Mouse (Mus musculus) midbrain, postnatal 0 days (tissue): Measurements from ENCODE around the gene Tbcb. TPM values are rescaled to one million over a fixed set of nuclear protein-coding genes. Genes with fewer than 3 reads are reported as not detected.
A peak's percentile ranks its signal among the peaks of the same experiment; 100 is the strongest.

ENCODE experiments used
- ATAC-seq: fragments of 200-750 bp; cut with Nextera tagmentation; 2 replicates; pipeline ENCODE4 v1.8.0; 2017; ENCODE audit warnings: moderate number of reproducible peaks, mild to moderate bottlenecking, moderate TSS enrichment, moderate library complexity; ENCODE audit not compliant: low FRiP score
- DNase-seq: peaks from one replicate; pipeline ENCODE4 v3.0.0-alpha.2; 2015; ENCODE audit warnings: low spot score
- H3K27ac ChIP-seq: fragments of 300-500 bp; sonication (generic); 2 replicates; pipeline ENCODE4 v1.5.1; 2014; ENCODE audit warnings: low read depth, mild to moderate bottlenecking, low read length, mixed read lengths
- H3K27me3 ChIP-seq: fragments of 300-500 bp; sonication (generic); 2 replicates; pipeline ENCODE4 v1.6.1; 2014; ENCODE audit warnings: low read length, control low read depth, mixed read lengths; ENCODE audit not compliant: insufficient read depth
- H3K36me3 ChIP-seq: fragments of 300-500 bp; sonication (generic); 2 replicates; pipeline ENCODE4 v1.6.1; 2014; ENCODE audit warnings: low read length, control low read depth, mixed read lengths; ENCODE audit not compliant: insufficient read depth
- H3K4me1 ChIP-seq: fragments of 300-500 bp; sonication (generic); 2 replicates; pipeline ENCODE4 v1.6.1; 2014; ENCODE audit warnings: mild to moderate bottlenecking, control low read depth, antibody characterized with exemption, low read length, mixed read lengths; ENCODE audit not compliant: insufficient read depth
- H3K4me2 ChIP-seq: fragments of 300-500 bp; sonication (generic); 2 replicates; pipeline ENCODE4 v1.6.1; 2014; ENCODE audit warnings: low read depth, mild to moderate bottlenecking, low read length, mixed read lengths; ENCODE audit not compliant: poor library complexity, severe bottlenecking
- H3K4me3 ChIP-seq: fragments of 300-500 bp; sonication (generic); 2 replicates; pipeline ENCODE4 v1.5.1; 2014; ENCODE audit warnings: low read depth, mild to moderate bottlenecking, low read length, moderate library complexity
- H3K9ac ChIP-seq: fragments of 300-500 bp; sonication (generic); replicated peaks from 2 replicates; pipeline ENCODE4 v1.6.1; 2014; ENCODE audit warnings: mild to moderate bottlenecking, low read length, moderate library complexity, mixed read lengths; ENCODE audit not compliant: poor library complexity, severe bottlenecking
- H3K9me3 ChIP-seq: fragments of 300-500 bp; sonication (generic); 2 replicates; pipeline ENCODE4 v1.6.1; 2016; ENCODE audit warnings: low read length, control low read depth
- CTCF ChIP-seq: IDR thresholded peaks from 2 replicates; pipeline ENCODE4 v1.5.1; 2016; ENCODE audit warnings: antibody characterized with exemption, mild to moderate bottlenecking
- WGBS: fragments of 180-500 bp; shearing (Covaris S2); extraction: QIAGEN DNeasy Blood & Tissue Kit; methylation state at CpG from one replicate; pipeline ENCODE4 v1.1.7; 2014; 5-methylcytosine and 5-hydroxymethylcytosine counted together
- polyA plus RNA-seq: library from polyadenylated mRNA; unstranded; fragments of >200 nt; fragmentation: Nextera tagmentation; extraction: Ambion mirVana; gene quantifications from 2 replicates; pipeline ENCODE4 v1.2.1, GENCODE M21; 2015
- total RNA-seq: library from RNA; depleted of rRNA; stranded (reverse); fragments of >200 nt; gene quantifications from 2 replicates; pipeline ENCODE4 v1.2.3, GENCODE M21; 2014

Gene Tbcb
- total and polyA plus RNA-seq, 2 experiments from 2014 or later, result 127 to 483 TPM

- no peak for ATAC-seq
- no peaks in the 10 kb centered on the region for H3K4me1 ChIP-seq
- H3K36me3 ChIP-seq, result no peaks in the 10 kb centered on the region
- H3K4me2 ChIP-seq, result no peak overlapping the region
- no peak overlapping the region for H3K9ac ChIP-seq
- 80% methylated on average over 5 of the region's 5 CpGs for WGBS
- H3K27ac ChIP-seq, result no peak overlapping the region
- H3K9me3 ChIP-seq, result no peaks in the 10 kb centered on the region
- H3K27me3 ChIP-seq, result no peaks in the 10 kb centered on the region
- TF ChIP-seq CTCF, result no peak
- no peak overlapping the region for H3K4me3 ChIP-seq
- no peak for DNase-seq
Observed at GRCm38 (mm10) chr7:30200200-30200599, 31.9 kb downstream of the Tbcb start.

- Histone ChIP-seq H3K9ac (no peak overlapping the region), H3K9me3 (no peaks in the 10 kb centered on the region), H3K4me2 (no peak overlapping the region), H3K27me3 (no peaks in the 10 kb centered on the region), H3K36me3 (no peaks in the 10 kb centered on the region), H3K27ac (no peak overlapping the region), H3K4me1 (no peaks in the 10 kb centered on the region), H3K4me3 (no peak overlapping the region)
- WGBS, result 80% methylated on average over 18 of the region's 18 CpGs
- no peak for TF ChIP-seq CTCF
- DNase-seq (no peak), ATAC-seq (no peak)
Observed at GRCm38 (mm10) chr7:30199498-30200139, 32.5 kb downstream of the Tbcb start.

DNA sequence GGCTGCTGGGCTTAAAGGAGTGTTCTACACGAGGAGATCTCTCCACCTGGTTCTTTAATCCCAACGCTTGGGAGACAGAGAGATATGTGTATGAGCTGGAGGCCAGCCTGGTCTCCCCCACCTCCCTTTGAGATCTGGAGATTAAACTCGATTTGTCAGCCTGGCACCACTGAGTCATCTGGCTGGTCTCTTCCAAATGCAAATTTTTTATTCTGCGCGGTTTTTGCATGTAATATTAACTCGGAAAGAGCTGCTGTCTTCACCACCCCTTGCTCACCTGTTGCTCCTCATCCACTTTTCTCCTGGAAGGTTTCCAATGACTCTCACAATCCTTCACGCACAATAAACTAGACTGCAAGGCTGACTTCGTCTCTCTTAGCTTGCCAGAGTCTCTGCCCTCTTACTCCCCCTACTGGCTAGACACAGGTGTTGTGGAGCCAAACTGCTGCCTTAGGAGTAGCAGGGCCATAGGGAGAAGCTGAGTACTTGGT lies 33.5 kb downstream of the Tbcb start, which contains the start of gene Capns1:
Gene Capns1 (minus strand): TSS at position 331 of the 491 bp plus-strand sequence.
- WGBS, result 6% methylated on average over 8 of the region's 8 CpGs
- ATAC-seq (no peak), DNase-seq (peak; percentile 93)
- no peak within 1 kb of the TSS for H3K27ac ChIP-seq
- H3K9me3 ChIP-seq, result no peaks in the 10 kb centered on the region
- H3K27me3 ChIP-seq, result no peaks in the 10 kb centered on the region
- H3K36me3 ChIP-seq, result no peaks in the 10 kb centered on the region
- peak within 1 kb of the TSS; percentile 15; the same call in 1 of the 2 replicates for H3K4me3 ChIP-seq
- H3K4me1 ChIP-seq, result no peaks in the 10 kb centered on the region; the same call in 1 of the 2 replicates
- H3K9ac ChIP-seq, result no peak within 1 kb of the TSS
- H3K4me2 ChIP-seq, result peak within 1 kb of the TSS; percentile 28; the same call in 1 of the 2 replicates
- TF ChIP-seq CTCF, result peak; percentile 92

GRCm38 (mm10) chr7:30197592-30198129 lies 34.4 kb downstream of the Tbcb start:
- DNase-seq (no peak), ATAC-seq (no peak)
- Histone ChIP-seq H3K36me3 (no peaks in the 10 kb centered on the region), H3K4me2 (no peak overlapping the region), H3K4me3 (no peak overlapping the region), H3K27ac (no peak overlapping the region), H3K9ac (no peak overlapping the region), H3K9me3 (no peaks in the 10 kb centered on the region), H3K4me1 (peaks cover 6% of the 10 kb centered on the region; the same call in 1 of the 2 replicates), H3K27me3 (no peaks in the 10 kb centered on the region)
- 72% methylated on average over 5 of the region's 5 CpGs for whole genome bisulfite sequencing
- TF ChIP-seq CTCF, result no peak

DNA sequence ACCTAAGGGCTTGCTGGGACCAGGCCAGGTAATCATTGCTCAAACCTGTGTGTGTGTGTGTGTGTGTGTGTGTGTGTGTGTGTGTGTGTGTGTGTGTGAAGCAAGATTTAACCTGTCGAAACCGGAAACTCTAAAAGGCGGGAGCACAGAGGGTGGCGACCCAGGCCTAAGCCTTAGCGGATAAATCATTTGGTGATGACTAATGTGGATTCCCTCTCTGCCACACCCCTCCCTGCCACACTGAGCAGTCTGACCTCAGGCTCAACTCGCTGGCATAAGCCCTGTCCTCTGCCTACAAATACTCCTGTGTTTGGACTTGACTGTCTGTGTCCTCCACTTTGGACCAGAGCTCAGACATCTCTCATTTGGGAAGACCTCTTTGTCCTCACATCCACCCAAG lies 35.9 kb downstream of the Tbcb start:
- Histone ChIP-seq H3K9ac (no peak overlapping the region), H3K4me1 (peaks cover 6% of the 10 kb centered on the region; the same call in 1 of the 2 replicates), H3K27me3 (no peaks in the 10 kb centered on the region), H3K4me2 (no peak overlapping the region), H3K36me3 (peaks cover 7% of the 10 kb centered on the region), H3K27ac (no peak overlapping the region), H3K9me3 (no peaks in the 10 kb centered on the region), H3K4me3 (no peak overlapping the region)
- TF ChIP-seq CTCF, result no peak
- ATAC-seq, result no peak
- DNase-seq, result no peak
- WGBS, result 88% methylated on average over 6 of the region's 6 CpGs

DNA sequence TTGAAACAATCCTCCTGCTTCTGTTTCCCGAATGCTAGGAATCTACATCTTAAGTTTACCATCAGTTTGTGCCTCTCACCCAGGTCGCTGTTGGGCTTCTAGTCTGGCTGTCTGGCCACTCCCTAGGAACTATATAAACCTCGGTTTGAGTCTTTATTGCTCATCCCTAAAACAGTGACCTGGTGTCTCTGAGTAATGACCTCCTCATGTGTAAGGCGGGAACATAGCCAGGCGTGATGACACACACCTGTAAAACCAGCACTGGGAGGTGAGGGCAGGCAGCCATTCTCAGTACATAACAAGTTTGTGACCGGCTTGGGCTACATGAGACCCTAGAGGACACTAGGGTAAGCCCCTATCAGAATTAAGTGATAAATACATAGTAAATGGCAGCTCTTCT lies 36.6 kb downstream of the Tbcb start:
- H3K4me1 ChIP-seq, result peaks cover 6% of the 10 kb centered on the region; the same call in 1 of the 2 replicates
- H3K9me3 ChIP-seq, result no peaks in the 10 kb centered on the region
- no peak for TF ChIP-seq CTCF
- H3K4me2 ChIP-seq, result peak overlapping the region; percentile 53
- H3K9ac ChIP-seq, result no peak overlapping the region
- DNase-seq (no peak), ATAC-seq (no peak)
- no peaks in the 10 kb centered on the region for H3K27me3 ChIP-seq
- WGBS, result 76% methylated on average over 6 of the region's 6 CpGs
- peak overlapping the region; percentile 75 for H3K4me3 ChIP-seq
- peaks cover 9% of the 10 kb centered on the region for H3K36me3 ChIP-seq
- peak overlapping the region; percentile 77; the same call in 1 of the 2 replicates for H3K27ac ChIP-seq
